Mouse (Mus musculus) heart, embryonic 11.5 days (tissue): ENCODE data around the gene Vmn1r125. TPM values are rescaled to one million over a fixed set of nuclear protein-coding genes. Genes with fewer than 3 reads are reported as not detected.
"Not testable (repeated sequence)": the region's sequence is repeated elsewhere in the genome, so short reads cannot be mapped to it uniquely, and the experiment has no call there.

ENCODE experiments used
- ATAC-seq: fragments of 200-750 bp; cut with Nextera tagmentation; replicated peaks from 2 replicates; pipeline ENCODE4 v1.8.0; 2017; ENCODE audit warnings: moderate library complexity; ENCODE audit not compliant: insufficient number of reproducible peaks, low FRiP score, low TSS enrichment
- H3K27ac ChIP-seq: fragments of 300-500 bp; sonication (generic); 2 replicates; pipeline ENCODE4 v1.5.1; 2014; ENCODE audit warnings: mild to moderate bottlenecking, low read depth, low read length
- H3K27me3 ChIP-seq: fragments of 300-500 bp; sonication (generic); 2 replicates; pipeline ENCODE4 v1.6.1; 2014; ENCODE audit warnings: mild to moderate bottlenecking, low read length, mixed read lengths; ENCODE audit not compliant: control insufficient read depth, insufficient read depth
- H3K36me3 ChIP-seq: fragments of 300-500 bp; sonication (generic); 2 replicates; pipeline ENCODE4 v1.6.1; 2014; ENCODE audit warnings: mild to moderate bottlenecking, low read length, moderate library complexity, mixed read lengths; ENCODE audit not compliant: control insufficient read depth, insufficient read depth
- H3K4me1 ChIP-seq: fragments of 300-500 bp; sonication (generic); 2 replicates; pipeline ENCODE4 v1.6.1; 2014; ENCODE audit warnings: low read length; ENCODE audit not compliant: control insufficient read depth, insufficient read depth
- H3K4me2 ChIP-seq: fragments of 300-500 bp; sonication (generic); 2 replicates; pipeline ENCODE4 v1.6.1; 2014; ENCODE audit warnings: mild to moderate bottlenecking, moderate library complexity
- H3K4me3 ChIP-seq: fragments of 300-500 bp; sonication (generic); 2 replicates; pipeline ENCODE4 v1.5.1; 2014; ENCODE audit warnings: low read depth, low read length
- H3K9ac ChIP-seq: fragments of 300-500 bp; sonication (generic); 2 replicates; pipeline ENCODE4 v1.6.1; 2014; ENCODE audit warnings: mild to moderate bottlenecking, low read depth, low read length, moderate library complexity
- H3K9me3 ChIP-seq: fragments of 300-500 bp; sonication (generic); replicated peaks from 2 replicates; pipeline ENCODE4 v1.6.1; 2016; ENCODE audit warnings: low read length; ENCODE audit not compliant: control insufficient read depth
- WGBS: fragments of 180-500 bp; shearing (Covaris S2); extraction: QIAGEN DNeasy Blood & Tissue Kit; methylation state at CpG from one replicate; pipeline ENCODE4 v1.1.7; 2014; ENCODE audit not compliant: insufficient replicate concordance; 5-methylcytosine and 5-hydroxymethylcytosine counted together
- polyA plus RNA-seq: library from polyadenylated mRNA; unstranded; fragments of >200 nt; fragmentation: Nextera tagmentation; extraction: Ambion mirVana; gene quantifications from 2 replicates; pipeline ENCODE4 v1.2.1, GENCODE M21; 2014

The Vmn1r125 gene
- not detected in 2 replicates for polyA plus RNA-seq

DNA sequence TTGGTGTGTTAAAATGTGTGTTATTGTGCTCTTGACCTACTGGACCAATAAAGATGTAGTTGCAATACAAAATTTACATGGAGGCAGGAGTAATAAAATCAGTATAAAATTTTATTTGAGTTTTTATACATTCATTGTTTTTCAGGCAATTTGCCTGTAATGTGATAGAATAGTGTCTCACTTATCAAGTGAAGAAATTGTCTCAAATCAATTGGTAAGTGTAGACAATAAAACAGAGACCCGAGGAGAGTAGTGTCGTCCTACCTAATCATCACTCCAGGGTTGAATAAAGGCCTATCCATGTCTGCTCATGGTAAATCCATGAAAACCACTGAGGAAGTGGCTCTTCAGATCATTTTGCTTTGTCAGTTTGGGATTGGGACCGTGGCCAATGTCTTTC lies at the start of gene Vmn1r125:
Vmn1r125 (plus strand) TSS at position 301 of the 400 bp plus-strand sequence.
- not testable (repeated sequence) for ATAC-seq, H3K9me3 ChIP-seq
- WGBS = 65% methylated on average over 3 of the region's 3 CpGs

DNA sequence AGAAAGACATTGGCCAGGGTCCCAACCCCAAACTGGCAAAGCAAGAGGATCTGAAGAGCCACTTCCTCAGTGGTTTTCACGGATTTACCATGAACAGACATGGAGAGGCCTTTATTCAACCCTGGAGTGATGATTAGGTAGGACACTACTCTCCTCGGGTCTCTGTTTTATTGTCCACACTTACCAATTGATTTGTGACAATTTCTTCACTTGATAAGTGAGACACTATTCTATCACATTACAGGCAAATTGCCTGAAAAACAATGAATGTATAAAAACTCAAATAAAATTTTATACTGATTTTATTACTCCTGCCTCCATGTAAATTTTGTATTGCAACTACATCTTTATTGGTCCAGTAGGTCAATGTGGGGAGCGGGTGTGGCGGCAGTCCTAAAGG lies 11.5 kb upstream of the Vmn1r125 start, which contains the start of gene Vmn1r124:
Vmn1r124 (minus strand) TSS at position 101 of the 400 bp plus-strand sequence.
- not testable (repeated sequence) for H3K9ac ChIP-seq, H3K9me3 ChIP-seq, H3K4me3 ChIP-seq, H3K27me3 ChIP-seq, H3K27ac ChIP-seq, H3K4me2 ChIP-seq, H3K4me1 ChIP-seq, ATAC-seq, H3K36me3 ChIP-seq
- 73% methylated on average over 4 of the region's 4 CpGs for WGBS

More for the DNA sequence above, at the start of gene Vmn1r125:
- H3K4me2 ChIP-seq, H3K4me3 ChIP-seq, H3K4me1 ChIP-seq, H3K27me3 ChIP-seq, H3K9ac ChIP-seq, H3K36me3 ChIP-seq, H3K27ac ChIP-seq: not testable (repeated sequence)

DNA sequence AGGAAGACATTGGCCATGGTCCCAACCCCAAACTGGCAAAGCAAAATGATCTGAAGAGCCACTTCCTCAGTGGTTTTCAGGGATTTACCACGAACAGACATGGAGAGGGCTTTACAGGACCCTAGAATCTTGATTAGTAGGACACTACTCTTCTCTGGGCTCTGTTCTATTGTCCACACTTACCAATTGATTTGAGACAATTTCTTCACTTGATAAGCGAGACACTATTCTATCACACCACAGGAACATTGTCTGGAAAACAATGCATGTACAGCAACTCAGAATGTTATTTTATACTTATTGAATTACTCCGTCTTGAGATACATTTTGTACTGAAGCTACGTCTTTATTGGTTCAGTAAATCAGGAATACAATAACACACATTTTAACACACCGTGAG lies 29.4 kb downstream of the Vmn1r125 start, which contains the start of gene Vmn1r126:
Vmn1r126 (minus strand) TSS at position 101 of the 400 bp plus-strand sequence.
- no CpG with 5 or more reads among the region's 5 CpGs for WGBS
- H3K4me1 ChIP-seq, H3K27ac ChIP-seq, H3K4me3 ChIP-seq, H3K9me3 ChIP-seq, H3K9ac ChIP-seq, H3K4me2 ChIP-seq, ATAC-seq, H3K27me3 ChIP-seq, H3K36me3 ChIP-seq: not testable (repeated sequence)

DNA sequence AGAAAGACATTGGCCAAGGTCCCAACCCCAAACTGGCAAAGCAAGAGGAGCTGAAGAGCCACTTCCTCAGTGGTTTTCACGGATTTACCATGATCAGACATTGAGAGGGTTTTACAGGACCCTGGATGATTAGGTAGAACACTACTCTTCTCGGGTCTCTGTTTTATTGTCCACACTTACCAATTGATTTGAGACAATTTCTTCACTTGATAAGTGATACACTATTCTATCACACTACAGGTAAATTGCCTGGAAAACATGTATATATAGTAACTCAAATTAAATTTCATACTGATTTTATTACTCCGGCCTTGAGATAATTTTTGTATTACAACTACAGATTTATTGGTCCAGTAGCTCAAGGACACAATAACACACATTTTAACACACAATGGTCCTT lies 47.8 kb downstream of the Vmn1r125 start, which contains the start of gene Vmn1r127:
Vmn1r127 (minus strand) TSS at position 101 of the 400 bp plus-strand sequence.
- ATAC-seq, H3K4me3 ChIP-seq, H3K36me3 ChIP-seq, H3K27ac ChIP-seq, H3K4me1 ChIP-seq, H3K4me2 ChIP-seq, H3K27me3 ChIP-seq, H3K9ac ChIP-seq, H3K9me3 ChIP-seq: not testable (repeated sequence)
- no CpG with 5 or more reads among the region's 3 CpGs for WGBS

Other genes starting within 250 kb of the Vmn1r125 start
- not detected in 2 replicates for gene Vmn1r120, start 218.4 kb upstream of the Vmn1r125 start, polyA plus RNA-seq
- gene Vmn1r121, start 173.7 kb upstream of the Vmn1r125 start, polyA plus RNA-seq = not detected in 2 replicates
- not detected in 2 replicates for gene Vmn1r122, start 138.1 kb upstream of the Vmn1r125 start, polyA plus RNA-seq
- gene Vmn1r123, start 110.0 kb upstream of the Vmn1r125 start, polyA plus RNA-seq = not detected in 2 replicates
- not detected in 2 replicates for gene Gm5157, start 81.8 kb upstream of the Vmn1r125 start, polyA plus RNA-seq
- not detected in 2 replicates for gene Vmn1r124, start 11.6 kb upstream of the Vmn1r125 start, polyA plus RNA-seq
- not detected in 2 replicates for gene Vmn1r126, start 29.3 kb downstream of the Vmn1r125 start, polyA plus RNA-seq
- gene Vmn1r127, start 47.7 kb downstream of the Vmn1r125 start, polyA plus RNA-seq = not detected in 2 replicates
- not detected in 2 replicates for gene Vmn1r128, start 77.2 kb downstream of the Vmn1r125 start, polyA plus RNA-seq
- not detected in 2 replicates for gene Vmn1r129, start 89.1 kb downstream of the Vmn1r125 start, polyA plus RNA-seq
- not detected in 2 replicates for gene Gm6882, start 160.6 kb downstream of the Vmn1r125 start, polyA plus RNA-seq
- not detected in 2 replicates for gene Vmn1r130, start 239.6 kb downstream of the Vmn1r125 start, polyA plus RNA-seq